Comparison of ENCODE assay signal across 8 mouse cellular contexts in genomic region chr4:28143165-28143564, GRCm38 (mm10).
DNase-seq lines count a peak whose midpoint lies in the region; ATAC-seq lines count a peak whose summit lies in the region.

No protein-coding gene starts in this region.

- no peaks in the 10 kb centered on the region for H3K4me1 ChIP-seq in forebrain, embryonic 11.5 days (replicated peaks; ENCODE audit: control insufficient read depth, insufficient read depth, low read length)
- no peaks in the 10 kb centered on the region for H3K4me1 ChIP-seq in forebrain, embryonic 10.5 days
- H3K4me1 ChIP-seq in forebrain, embryonic 12.5 days, result no peaks in the 10 kb centered on the region
- 0 out of 2 replicates have a peak, but pooled peaks cover 2% of the 10 kb centered on the region for H3K4me1 ChIP-seq in midbrain, embryonic 16.5 days (ENCODE audit: control insufficient read depth, insufficient read depth, low read length)
- no peaks in the 10 kb centered on the region for H3K4me1 ChIP-seq in limb, embryonic 10.5 days
- no peaks in the 10 kb centered on the region for H3K4me1 ChIP-seq in kidney, embryonic 14.5 days (ENCODE audit: control insufficient read depth, insufficient read depth, low read length)

- 73% methylated on average over 8 of the region's 8 CpGs for WGBS in forebrain, embryonic 11.5 days
- WGBS in forebrain, embryonic 10.5 days, result 87% methylated on average over 8 of the region's 8 CpGs
- 61% methylated on average over 8 of the region's 8 CpGs for WGBS in forebrain, embryonic 12.5 days
- 38% methylated on average over 8 of the region's 8 CpGs for WGBS in midbrain, embryonic 16.5 days
- WGBS in limb, embryonic 10.5 days, result 87% methylated on average over 8 of the region's 8 CpGs
- 85% methylated on average over 8 of the region's 8 CpGs for WGBS in kidney, embryonic 14.5 days

- H3K4me3 ChIP-seq in forebrain, embryonic 11.5 days (ENCODE audit: low read depth, low read length), result no peak overlapping the region
- H3K4me3 ChIP-seq in forebrain, embryonic 10.5 days, result no peak overlapping the region
- no peak overlapping the region for H3K4me3 ChIP-seq in forebrain, embryonic 12.5 days (replicated peaks)
- H3K4me3 ChIP-seq in midbrain, embryonic 16.5 days (ENCODE audit: low read depth, low read length), result peak overlapping the region; percentile 37
- no peak overlapping the region for H3K4me3 ChIP-seq in limb, embryonic 10.5 days
- H3K4me3 ChIP-seq in kidney, embryonic 14.5 days (ENCODE audit: low read length), result no peak overlapping the region

- no peaks in the 10 kb centered on the region for H3K27me3 ChIP-seq in forebrain, embryonic 11.5 days (ENCODE audit: control insufficient read depth, insufficient read depth, low read length)
- H3K27me3 ChIP-seq in forebrain, embryonic 10.5 days (ENCODE audit: poor library complexity, severe bottlenecking), result no peaks in the 10 kb centered on the region
- no peaks in the 10 kb centered on the region for H3K27me3 ChIP-seq in forebrain, embryonic 12.5 days
- H3K27me3 ChIP-seq in midbrain, embryonic 16.5 days (ENCODE audit: control insufficient read depth, insufficient read depth, low read depth, low read length), result no peaks in the 10 kb centered on the region
- no peaks in the 10 kb centered on the region for H3K27me3 ChIP-seq in limb, embryonic 10.5 days (ENCODE audit: low read depth, poor library complexity, severe bottlenecking)
- no peaks in the 10 kb centered on the region for H3K27me3 ChIP-seq in kidney, embryonic 14.5 days (ENCODE audit: control insufficient read depth, insufficient read depth, low read length)

- peak; percentile 84 for ATAC-seq in forebrain, embryonic 11.5 days (replicated peaks; ENCODE audit: low FRiP score)
- ATAC-seq in forebrain, embryonic 12.5 days (ENCODE audit: low FRiP score), result peak; percentile 88; the same call in 1 of the 2 replicates
- peak; percentile 90 for ATAC-seq in midbrain, embryonic 16.5 days
- no peak for ATAC-seq in inflammation-experienced regulatory T-cells, adult 6 months
- no peak for ATAC-seq in kidney, embryonic 14.5 days (ENCODE audit: low FRiP score, low TSS enrichment)

- no peak overlapping the region for H3K4me2 ChIP-seq in forebrain, embryonic 11.5 days (ENCODE audit: low read depth, low read length, severe bottlenecking)
- peak overlapping the region; percentile 21; the same call in 1 of the 2 replicates for H3K4me2 ChIP-seq in forebrain, embryonic 12.5 days
- H3K4me2 ChIP-seq in midbrain, embryonic 16.5 days (ENCODE audit: low read length), result peak overlapping the region; percentile 52
- no peak overlapping the region for H3K4me2 ChIP-seq in kidney, embryonic 14.5 days (replicated peaks; ENCODE audit: low read depth, low read length)

- H3K9ac ChIP-seq in forebrain, embryonic 11.5 days (ENCODE audit: low read length), result no peak overlapping the region
- H3K9ac ChIP-seq in forebrain, embryonic 12.5 days, result no peak overlapping the region
- H3K9ac ChIP-seq in midbrain, embryonic 16.5 days (ENCODE audit: low read depth, low read length), result peak overlapping the region; percentile 53
- no peak overlapping the region for H3K9ac ChIP-seq in kidney, embryonic 14.5 days (ENCODE audit: low read depth, low read length)

- H3K36me3 ChIP-seq in forebrain, embryonic 11.5 days (ENCODE audit: control insufficient read depth, insufficient read depth, low read length), result no peaks in the 10 kb centered on the region
- no peaks in the 10 kb centered on the region for H3K36me3 ChIP-seq in forebrain, embryonic 10.5 days (replicated peaks)
- H3K36me3 ChIP-seq in forebrain, embryonic 12.5 days (replicated peaks), result no peaks in the 10 kb centered on the region
- no peaks in the 10 kb centered on the region for H3K36me3 ChIP-seq in midbrain, embryonic 16.5 days (ENCODE audit: control insufficient read depth, insufficient read depth, low read length)
- H3K36me3 ChIP-seq in limb, embryonic 10.5 days, result no peaks in the 10 kb centered on the region
- no peaks in the 10 kb centered on the region for H3K36me3 ChIP-seq in kidney, embryonic 14.5 days (ENCODE audit: control insufficient read depth, insufficient read depth, low read length)

- no peaks in the 10 kb centered on the region for H3K9me3 ChIP-seq in forebrain, embryonic 11.5 days (ENCODE audit: control insufficient read depth, low read length)
- H3K9me3 ChIP-seq in forebrain, embryonic 10.5 days, result no peaks in the 10 kb centered on the region
- H3K9me3 ChIP-seq in forebrain, embryonic 12.5 days, result no peaks in the 10 kb centered on the region
- H3K9me3 ChIP-seq in midbrain, embryonic 16.5 days (replicated peaks; ENCODE audit: control insufficient read depth, low read length, poor library complexity, severe bottlenecking), result no peaks in the 10 kb centered on the region
- no peaks in the 10 kb centered on the region for H3K9me3 ChIP-seq in limb, embryonic 10.5 days (replicated peaks)
- no peaks in the 10 kb centered on the region for H3K9me3 ChIP-seq in kidney, embryonic 14.5 days (ENCODE audit: control insufficient read depth, low read length)

- no peak overlapping the region for H3K27ac ChIP-seq in forebrain, embryonic 11.5 days (ENCODE audit: low read depth, low read length)
- H3K27ac ChIP-seq in forebrain, embryonic 10.5 days, result no peak overlapping the region
- H3K27ac ChIP-seq in forebrain, embryonic 12.5 days, result 0 out of 2 replicates have a peak overlapping the region, but pooled peaks have one; percentile 31
- H3K27ac ChIP-seq in midbrain, embryonic 16.5 days (ENCODE audit: low read length), result peak overlapping the region; percentile 64; the same call in 1 of the 2 replicates
- H3K27ac ChIP-seq in limb, embryonic 10.5 days, result no peak overlapping the region
- no peak overlapping the region for H3K27ac ChIP-seq in kidney, embryonic 14.5 days (ENCODE audit: low read depth, low read length)

- DNase-seq in forebrain, embryonic 11.5 days (ENCODE audit: low spot score), result no peak
- no peak for DNase-seq in forebrain, embryonic 10.5 days (ENCODE audit: extremely low spot score, low spot score)
- peak; percentile 51 for DNase-seq in layer of hippocampus, adult 11-12 months (ENCODE audit: low spot score)
- DNase-seq in limb, embryonic 10.5 days (ENCODE audit: low spot score), result no peak

Comparison
In these comparisons a context has a peak if more than half of its experiments do, and no peak if none do; other contexts are left out.
1. H3K27ac ChIP-seq: peak in forebrain, embryonic 12.5 days (single experiment) and midbrain, embryonic 16.5 days (single experiment); none in forebrain, embryonic 11.5 days (single experiment), forebrain, embryonic 10.5 days (single experiment), limb, embryonic 10.5 days (single experiment) and kidney, embryonic 14.5 days (single experiment).
2. H3K4me2 ChIP-seq: peak in forebrain, embryonic 12.5 days (single experiment) and midbrain, embryonic 16.5 days (single experiment); none in forebrain, embryonic 11.5 days (single experiment) and kidney, embryonic 14.5 days (single experiment).
3. ATAC-seq: peak in forebrain, embryonic 11.5 days (single experiment), forebrain, embryonic 12.5 days (single experiment) and midbrain, embryonic 16.5 days (single experiment); none in inflammation-experienced regulatory T-cells, adult 6 months (single experiment) and kidney, embryonic 14.5 days (single experiment).